18 mouse cellular contexts compared by ENCODE assay signal in the genomic region with DNA sequence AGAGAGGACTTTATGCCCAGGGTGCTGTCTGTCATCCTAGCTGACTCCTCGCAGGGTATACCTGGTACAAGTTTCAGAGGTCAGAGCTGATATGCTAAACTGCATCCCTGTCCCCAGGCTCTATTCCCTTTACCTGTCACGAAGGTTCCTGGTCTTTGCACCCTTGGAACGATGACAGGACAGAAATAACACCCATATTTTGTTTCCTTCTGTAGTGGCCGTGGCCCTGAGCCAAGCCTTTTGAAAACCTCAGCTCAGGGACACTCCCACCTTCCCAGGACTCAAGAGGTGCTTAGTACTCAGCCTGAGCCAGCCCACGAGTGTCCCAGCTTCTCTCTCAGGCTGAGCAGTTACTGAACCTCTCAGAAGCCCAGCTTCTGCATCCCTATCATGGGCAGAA. TPM values are rescaled to one million over a fixed set of nuclear protein-coding genes. Genes with fewer than 3 reads are reported as not detected.
DNase-seq lines count a peak whose midpoint lies in the region; ATAC-seq lines count a peak whose summit lies in the region.
"Had no signal": no experiment of that assay in that cellular context is flagged by ENCODE, and none has a peak within 500 bp of the region (broad histone marks: within the 10 kb centered on the region; RNA-seq: fewer than 3 reads in every experiment).

No protein-coding gene starts in this region.

- H3K27ac ChIP-seq in intestine, embryonic 16.5 days (ENCODE audit: low read length), result no peak overlapping the region
- H3K27ac ChIP-seq: forebrain, embryonic 15.5 days; gastrocnemius, adult 2 months; limb, embryonic 12.5 days had no signal

- ATAC-seq in intestine, embryonic 16.5 days, result peak; percentile 29; the same call in 1 of the 2 replicates
- no peak for ATAC-seq in CD4-positive, CD25-positive, alpha-beta regulatory T cell, adult 4 months
- ATAC-seq: forebrain, embryonic 15.5 days had no signal

- H3K9me3 ChIP-seq in intestine, embryonic 16.5 days (ENCODE audit: control insufficient read depth, low read length), result no peaks in the 10 kb centered on the region
- H3K9me3 ChIP-seq: forebrain, embryonic 15.5 days; limb, embryonic 12.5 days had no signal

- no peaks in the 10 kb centered on the region for H3K27me3 ChIP-seq in intestine, embryonic 16.5 days (replicated peaks; ENCODE audit: control insufficient read depth, insufficient read depth, low read length)
- H3K27me3 ChIP-seq: forebrain, embryonic 15.5 days; limb, embryonic 12.5 days had no signal

- peak; percentile 37 to 39 for DNase-seq in kidney, adult 8-10 months
- DNase-seq in kidney, postnatal 4 days, result no peak
- peak; percentile 64 for DNase-seq in large intestine, adult 2 months (ENCODE audit: low read depth, low spot score)
- peak; percentile 68 for DNase-seq in lung, postnatal 25 days (ENCODE audit: low spot score)
- no peak for DNase-seq in embryo, embryonic 9.5 days (ENCODE audit: extremely low spot score)
- DNase-seq in thymus, postnatal 25 days, result no peak
- DNase-seq: adrenal gland, postnatal 10 days; cerebellum, adult 2 months; gastrocnemius, adult 2 months; heart, adult 18-20 months; midbrain, embryonic 14.5 days; right cerebral cortex, postnatal 14 days; thymus, adult 18-20 months had no signal

- H3K4me1 ChIP-seq in intestine, embryonic 16.5 days (ENCODE audit: control insufficient read depth, insufficient read depth, low read length), result no peaks in the 10 kb centered on the region
- H3K4me1 ChIP-seq: forebrain, embryonic 15.5 days; limb, embryonic 12.5 days had no signal

- 65% methylated on average over 5 of the region's 5 CpGs for WGBS in intestine, embryonic 16.5 days
- WGBS in large intestine, adult 2 months, result 13% methylated on average over 5 of the region's 5 CpGs

- no peak overlapping the region for H3K9ac ChIP-seq in intestine, embryonic 16.5 days (ENCODE audit: low read depth, low read length)
- H3K9ac ChIP-seq: forebrain, embryonic 15.5 days; limb, embryonic 12.5 days had no signal

- no peak overlapping the region for H3K4me3 ChIP-seq in intestine, embryonic 16.5 days (ENCODE audit: low read length)
- H3K4me3 ChIP-seq: forebrain, embryonic 15.5 days; gastrocnemius, adult 2 months; limb, embryonic 12.5 days had no signal

- H3K4me2 ChIP-seq in intestine, embryonic 16.5 days (ENCODE audit: low read depth, low read length), result no peak overlapping the region
- H3K4me2 ChIP-seq: forebrain, embryonic 15.5 days; limb, embryonic 12.5 days had no signal

- H3K36me3 ChIP-seq in intestine, embryonic 16.5 days (ENCODE audit: control insufficient read depth, insufficient read depth, low read length), result no peaks in the 10 kb centered on the region
- H3K36me3 ChIP-seq: forebrain, embryonic 15.5 days; G1E; limb, embryonic 12.5 days had no signal

RNA-seq across cellular contexts. Expression of gene Slc2a9, which starts 4.5 kb away (rescaled TPM):
- polyA plus RNA-seq in intestine, embryonic 16.5 days (2015; fragmentation: Nextera tagmentation; extraction: Ambion mirVana), result 2.5 and 2.6 TPM in 2 replicates
- polyA plus RNA-seq in large intestine, adult 2 months (2012; rRNA removed), result 12.6 and 31.0 TPM in 2 replicates
- 1 to 10 TPM; 7.9 TPM for polyA plus RNA-seq in CD4-positive, CD25-positive, alpha-beta regulatory T cell, adult 4 months (2017; shearing (Covaris generic))

Comparison
In these comparisons a context has a peak if more than half of its experiments do, and no peak if none do; other contexts are left out.
1. DNase-seq: peak in kidney, adult 8-10 months (2 of 2), large intestine, adult 2 months (single experiment) and lung, postnatal 25 days (single experiment); none in kidney, postnatal 4 days (0 of 2), embryo, embryonic 9.5 days (single experiment) and thymus, postnatal 25 days (single experiment).